8 mouse cellular contexts compared by ENCODE assay signal in genomic region chr11:30367373-30368225, GRCm38 (mm10).
DNase-seq lines count a peak whose midpoint lies in the region; ATAC-seq lines count a peak whose summit lies in the region.

No protein-coding gene starts in this region.

- DNase-seq in forebrain, embryonic 11.5 days (ENCODE audit: low spot score), result no peak
- no peak for DNase-seq in forebrain, embryonic 10.5 days (ENCODE audit: extremely low spot score, low spot score)
- peak; percentile 7 for DNase-seq in adipocyte (ENCODE audit: low spot score)
- peak; percentile 22 to 60 for DNase-seq in frontal cortex, adult 2 months (ENCODE audit: extremely low spot score in 1 of 2, low spot score in 1 of 2)
- DNase-seq in layer of hippocampus, postnatal 36 days, result peak; percentile 31 to 46
- DNase-seq in urinary bladder, postnatal 36 days (ENCODE audit: low spot score in 2 of 2), result no peak
- no peak for DNase-seq in gastrocnemius, adult 8-10 months (ENCODE audit: low spot score in 2 of 2)
- DNase-seq in midbrain, embryonic 10.5 days (ENCODE audit: low spot score), result no peak

- 65% methylated on average over 5 of the region's 5 CpGs for WGBS in forebrain, embryonic 11.5 days
- WGBS in forebrain, embryonic 10.5 days, result 69% methylated on average over 5 of the region's 5 CpGs
- WGBS in midbrain, embryonic 10.5 days, result 76% methylated on average over 5 of the region's 5 CpGs

- no peaks in the 10 kb centered on the region for H3K9me3 ChIP-seq in forebrain, embryonic 11.5 days (ENCODE audit: control insufficient read depth, low read length)
- H3K9me3 ChIP-seq in forebrain, embryonic 10.5 days, result no peaks in the 10 kb centered on the region
- H3K9me3 ChIP-seq in midbrain, embryonic 10.5 days (replicated peaks), result no peaks in the 10 kb centered on the region

- H3K27ac ChIP-seq in forebrain, embryonic 11.5 days (ENCODE audit: low read depth, low read length), result no peak overlapping the region
- H3K27ac ChIP-seq in forebrain, embryonic 10.5 days, result no peak overlapping the region
- H3K27ac ChIP-seq in midbrain, embryonic 10.5 days (replicated peaks), result no peak overlapping the region

- no peaks in the 10 kb centered on the region for H3K36me3 ChIP-seq in forebrain, embryonic 11.5 days (ENCODE audit: control insufficient read depth, insufficient read depth, low read length)
- no peaks in the 10 kb centered on the region for H3K36me3 ChIP-seq in forebrain, embryonic 10.5 days (replicated peaks)
- H3K36me3 ChIP-seq in midbrain, embryonic 10.5 days, result no peaks in the 10 kb centered on the region

- ATAC-seq in forebrain, embryonic 11.5 days (replicated peaks; ENCODE audit: low FRiP score), result peak; percentile 7; the same call in 1 of the 2 replicates

- H3K9ac ChIP-seq in forebrain, embryonic 11.5 days (ENCODE audit: low read length), result no peak overlapping the region

- no peak overlapping the region for H3K4me3 ChIP-seq in forebrain, embryonic 11.5 days (ENCODE audit: low read depth, low read length)
- H3K4me3 ChIP-seq in forebrain, embryonic 10.5 days, result no peak overlapping the region
- H3K4me3 ChIP-seq in midbrain, embryonic 10.5 days, result no peak overlapping the region

- H3K4me2 ChIP-seq in forebrain, embryonic 11.5 days (ENCODE audit: low read depth, low read length, severe bottlenecking), result no peak overlapping the region

- H3K27me3 ChIP-seq in forebrain, embryonic 11.5 days (ENCODE audit: control insufficient read depth, insufficient read depth, low read length), result no peaks in the 10 kb centered on the region
- H3K27me3 ChIP-seq in forebrain, embryonic 10.5 days (ENCODE audit: poor library complexity, severe bottlenecking), result no peaks in the 10 kb centered on the region
- no peaks in the 10 kb centered on the region for H3K27me3 ChIP-seq in midbrain, embryonic 10.5 days (ENCODE audit: low read depth, poor library complexity, severe bottlenecking)

- H3K4me1 ChIP-seq in forebrain, embryonic 11.5 days (replicated peaks; ENCODE audit: control insufficient read depth, insufficient read depth, low read length), result no peaks in the 10 kb centered on the region
- H3K4me1 ChIP-seq in forebrain, embryonic 10.5 days, result no peaks in the 10 kb centered on the region
- H3K4me1 ChIP-seq in midbrain, embryonic 10.5 days, result no peaks in the 10 kb centered on the region

Comparison
In these comparisons a context has a peak if more than half of its experiments do, and no peak if none do; other contexts are left out.
1. DNase-seq: peak in adipocyte (single experiment), frontal cortex, adult 2 months (2 of 2) and layer of hippocampus, postnatal 36 days (2 of 2); none in forebrain, embryonic 11.5 days (single experiment), forebrain, embryonic 10.5 days (single experiment), urinary bladder, postnatal 36 days (0 of 2), gastrocnemius, adult 8-10 months (0 of 2) and midbrain, embryonic 10.5 days (single experiment).